Mouse (Mus musculus): Measurements from ENCODE around the gene Dhrs7b. TPM values are rescaled to one million over a fixed set of nuclear protein-coding genes. Genes with fewer than 3 reads are reported as not detected.

Gene Dhrs7b
- polyA plus RNA-seq, 1 experiment from 2014 or later: 24.2 TPM

DNA sequence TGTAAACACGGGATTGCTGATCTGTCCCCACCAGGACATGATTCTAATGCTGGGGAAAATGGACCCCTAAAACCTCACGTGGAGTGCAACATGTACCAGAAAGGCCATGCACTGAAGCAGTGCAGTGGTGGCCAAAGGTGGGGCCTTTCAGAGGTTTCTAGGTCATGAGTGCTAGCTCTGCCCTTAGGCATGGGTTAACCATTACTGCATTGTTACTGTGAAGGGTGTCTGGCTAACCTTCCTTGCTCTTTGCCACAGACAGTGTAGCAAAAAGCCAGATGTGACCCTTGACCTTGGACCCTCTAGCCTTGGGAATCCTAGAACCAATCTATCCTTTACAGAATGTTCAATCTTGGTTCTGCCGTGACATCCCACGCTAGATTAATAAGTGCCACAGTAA is 72.1 kb downstream of the Dhrs7b start:
- Histone ChIP-seq H3K4me2 (replicated peaks; ENCODE audit: low read depth, low read length) (no peak overlapping the region), H3K27ac (ENCODE audit: low read length) (no peak overlapping the region), H3K9ac (replicated peaks; ENCODE audit: low read depth) (no peak overlapping the region), H3K4me1 (ENCODE audit: insufficient read depth, low read depth, low read length) (no peaks in the 10 kb centered on the region), H3K4me3 (ENCODE audit: low read depth, low read length) (no peak overlapping the region), H3K9me3 (ENCODE audit: low read length) (no peaks in the 10 kb centered on the region), H3K27me3 (replicated peaks; ENCODE audit: insufficient read depth, low read length) (no peaks in the 10 kb centered on the region), H3K36me3 (ENCODE audit: insufficient read depth, low read length) (peaks cover 13% of the 10 kb centered on the region)
- no peak for ATAC-seq
- WGBS: 64% methylated on average over 4 of the region's 4 CpGs
- TF ChIP-seq EP300 (IDR thresholded peaks at IDR 0.05) (no peak), CTCF (IDR thresholded peaks at IDR 0.05) (no peak)
- no peak for DNase-seq (ENCODE audit: low spot score)

DNA sequence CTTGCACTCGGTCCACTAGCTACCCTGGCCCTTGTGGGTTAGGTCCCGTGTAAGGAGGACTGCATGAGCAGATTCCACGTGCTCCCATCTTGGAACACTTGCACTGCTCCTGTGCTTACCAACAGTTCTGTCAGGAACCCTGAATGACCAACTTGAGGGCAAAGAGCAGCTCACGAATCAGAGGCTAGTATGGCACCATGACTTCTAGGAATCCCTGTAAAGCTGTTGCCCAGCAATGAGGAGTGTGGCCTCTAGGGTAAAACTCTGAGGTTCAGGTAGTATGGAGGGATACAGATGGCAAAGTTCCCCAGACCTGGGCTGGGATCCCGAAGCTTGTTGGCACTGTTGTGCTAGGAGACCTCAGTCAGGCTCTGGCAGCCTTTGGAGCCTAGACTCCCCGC is 73.2 kb downstream of the Dhrs7b start:
- WGBS: 80% methylated on average over 6 of the region's 6 CpGs

DNA sequence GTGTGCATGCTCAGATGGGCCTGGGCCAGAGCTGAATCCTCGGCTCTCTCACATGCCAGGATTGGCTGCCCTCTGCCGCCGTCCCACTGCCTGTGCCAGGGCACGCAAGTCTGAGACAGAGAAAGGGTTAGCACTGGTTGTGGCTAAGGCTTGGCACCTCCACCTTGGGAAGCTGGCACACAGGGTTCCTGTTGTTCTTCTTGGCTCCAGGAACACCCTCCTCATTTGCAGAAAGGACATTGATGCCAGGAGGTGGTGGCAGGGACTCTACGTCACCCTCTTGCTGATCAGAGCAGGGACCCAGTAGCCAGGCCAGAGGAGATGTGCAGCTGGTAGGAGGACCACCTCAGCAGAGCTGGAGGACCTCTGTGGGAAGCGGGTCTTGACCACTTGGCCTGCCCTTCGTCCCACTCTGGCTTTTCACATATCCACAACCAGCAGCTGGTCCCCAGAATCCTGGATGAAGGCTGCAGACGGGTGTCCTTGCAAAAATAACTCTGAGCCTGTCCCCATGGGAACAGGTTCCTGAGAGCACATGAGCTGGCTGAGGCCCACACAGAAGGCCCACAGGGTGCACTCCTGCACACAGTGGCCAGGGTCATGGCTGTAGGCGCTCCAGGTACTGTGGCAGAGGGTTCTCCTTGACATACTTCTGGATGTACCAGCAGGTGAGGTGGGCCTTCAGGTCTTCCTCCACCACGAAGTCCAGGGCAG is 75.1 kb downstream of the Dhrs7b start:
- TF ChIP-seq CTCF (IDR thresholded peaks at IDR 0.05) (no peak), EP300 (IDR thresholded peaks at IDR 0.05) (no peak)
- ATAC-seq (no peak), DNase-seq (ENCODE audit: low spot score) (no peak)
- H3K4me3 ChIP-seq (ENCODE audit: low read depth, low read length): no peak overlapping the region
- H3K9ac ChIP-seq (replicated peaks; ENCODE audit: low read depth): no peak overlapping the region
- H3K27me3 ChIP-seq (replicated peaks; ENCODE audit: insufficient read depth, low read length): no peaks in the 10 kb centered on the region
- peaks cover 13% of the 10 kb centered on the region for H3K36me3 ChIP-seq (ENCODE audit: insufficient read depth, low read length)
- WGBS: 87% methylated on average over 10 of the region's 10 CpGs
- H3K4me2 ChIP-seq (replicated peaks; ENCODE audit: low read depth, low read length): no peak overlapping the region
- no peaks in the 10 kb centered on the region for H3K4me1 ChIP-seq (ENCODE audit: insufficient read depth, low read depth, low read length)
- H3K9me3 ChIP-seq (ENCODE audit: low read length): no peaks in the 10 kb centered on the region
- H3K27ac ChIP-seq (ENCODE audit: low read length): no peak overlapping the region

More for the DNA sequence above, 73.2 kb downstream of the Dhrs7b start:
- peaks cover 13% of the 10 kb centered on the region for H3K36me3 ChIP-seq (ENCODE audit: insufficient read depth, low read length)
- no peak overlapping the region for H3K4me2 ChIP-seq (replicated peaks; ENCODE audit: low read depth, low read length)
- no peaks in the 10 kb centered on the region for H3K4me1 ChIP-seq (ENCODE audit: insufficient read depth, low read depth, low read length)
- no peak overlapping the region for H3K9ac ChIP-seq (replicated peaks; ENCODE audit: low read depth)
- no peak overlapping the region for H3K27ac ChIP-seq (ENCODE audit: low read length)
- TF ChIP-seq CTCF (IDR thresholded peaks at IDR 0.05) (no peak), EP300 (IDR thresholded peaks at IDR 0.05) (no peak)
- no peaks in the 10 kb centered on the region for H3K9me3 ChIP-seq (ENCODE audit: low read length)
- ATAC-seq (no peak), DNase-seq (ENCODE audit: low spot score) (no peak)
- no peak overlapping the region for H3K4me3 ChIP-seq (ENCODE audit: low read depth, low read length)
- no peaks in the 10 kb centered on the region for H3K27me3 ChIP-seq (replicated peaks; ENCODE audit: insufficient read depth, low read length)

DNA sequence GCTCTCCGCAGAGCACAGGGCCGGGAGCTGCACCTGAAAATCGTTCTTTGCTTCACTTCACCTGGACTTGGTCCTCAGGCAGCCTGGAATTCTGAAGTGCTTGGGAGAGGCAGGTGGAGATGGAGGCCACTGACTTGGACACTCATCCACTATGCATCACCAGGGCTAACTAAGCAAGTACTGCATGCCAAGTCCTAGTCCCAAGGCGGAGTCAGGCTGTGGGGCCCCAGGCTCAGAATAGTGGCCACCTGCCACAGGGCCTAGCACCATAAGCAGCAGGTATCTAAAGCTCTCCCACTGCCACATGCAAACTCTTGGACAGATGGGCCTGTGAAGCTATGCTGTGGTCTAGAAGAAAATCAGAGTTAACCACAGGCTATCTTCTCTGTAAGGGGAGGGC is 76.0 kb downstream of the Dhrs7b start:
- 0 out of 2 replicates have a peak, but pooled peaks cover under 1% of the 10 kb centered on the region for H3K4me1 ChIP-seq (ENCODE audit: insufficient read depth, low read depth, low read length)
- no peak overlapping the region for H3K9ac ChIP-seq (replicated peaks; ENCODE audit: low read depth)
- no peak overlapping the region for H3K4me3 ChIP-seq (ENCODE audit: low read depth, low read length)
- TF ChIP-seq CTCF (IDR thresholded peaks at IDR 0.05) (no peak), EP300 (IDR thresholded peaks at IDR 0.05) (no peak)
- H3K36me3 ChIP-seq (ENCODE audit: insufficient read depth, low read length): peaks cover 13% of the 10 kb centered on the region
- DNase-seq (ENCODE audit: low spot score) (no peak), ATAC-seq (no peak)
- no peaks in the 10 kb centered on the region for H3K9me3 ChIP-seq (ENCODE audit: low read length)
- 63% methylated on average over 4 of the region's 4 CpGs for WGBS
- no peak overlapping the region for H3K27ac ChIP-seq (ENCODE audit: low read length)
- no peak overlapping the region for H3K4me2 ChIP-seq (replicated peaks; ENCODE audit: low read depth, low read length)
- H3K27me3 ChIP-seq (replicated peaks; ENCODE audit: insufficient read depth, low read length): no peaks in the 10 kb centered on the region

DNA sequence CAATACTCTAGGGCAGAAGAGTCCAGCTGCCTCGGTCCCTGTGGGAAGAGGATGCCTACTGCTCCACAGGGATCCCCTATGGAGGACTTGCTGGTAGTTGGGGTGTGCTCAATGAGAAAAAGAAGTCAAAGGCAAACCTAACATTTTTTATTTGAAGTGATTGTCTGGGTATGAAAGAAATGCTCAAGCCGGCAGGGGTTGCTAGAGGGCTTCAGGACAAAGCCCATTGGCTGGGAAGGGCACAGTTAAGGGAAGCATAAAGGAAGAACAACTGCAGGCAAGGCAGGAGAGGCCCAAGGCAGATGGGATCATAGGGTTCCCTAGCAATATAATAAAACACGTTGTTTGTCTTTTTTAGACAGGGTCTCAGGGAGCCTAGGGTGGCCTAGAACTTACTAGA is 77.6 kb downstream of the Dhrs7b start:
- Histone ChIP-seq H3K4me3 (ENCODE audit: low read depth, low read length) (no peak overlapping the region), H3K27me3 (replicated peaks; ENCODE audit: insufficient read depth, low read length) (no peaks in the 10 kb centered on the region), H3K4me2 (replicated peaks; ENCODE audit: low read depth, low read length) (no peak overlapping the region), H3K4me1 (ENCODE audit: insufficient read depth, low read depth, low read length) (peaks cover 13% of the 10 kb centered on the region), H3K36me3 (ENCODE audit: insufficient read depth, low read length) (peaks cover 13% of the 10 kb centered on the region), H3K9me3 (ENCODE audit: low read length) (no peaks in the 10 kb centered on the region), H3K9ac (replicated peaks; ENCODE audit: low read depth) (no peak overlapping the region), H3K27ac (ENCODE audit: low read length) (no peak overlapping the region)
- DNase-seq (ENCODE audit: low spot score) (no peak), ATAC-seq (no peak)
- WGBS: 69% methylated on average over 3 of the region's 3 CpGs
- no peak for TF ChIP-seq EP300 (IDR thresholded peaks at IDR 0.05)
- TF ChIP-seq CTCF (IDR thresholded peaks at IDR 0.05): peak; percentile 44

DNA sequence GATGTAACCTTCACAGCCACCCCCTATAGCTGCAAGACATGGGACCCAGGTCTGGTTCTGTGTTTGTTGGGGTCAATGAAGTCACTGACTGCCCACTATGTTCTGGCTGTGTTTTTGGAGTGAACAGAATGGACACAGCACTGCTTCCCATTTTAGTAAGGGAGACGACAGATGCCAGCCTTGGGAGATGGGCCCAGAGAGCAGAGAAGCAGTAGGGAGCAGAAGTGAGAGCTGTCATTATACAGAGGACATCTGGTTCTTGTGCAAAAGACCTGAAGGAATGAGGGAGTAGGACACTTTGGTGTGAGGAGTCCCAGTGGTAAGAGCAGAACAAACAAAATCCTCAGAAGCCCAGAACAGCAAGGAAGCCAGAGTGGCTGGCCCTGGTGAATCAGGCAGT is 79.2 kb downstream of the Dhrs7b start:
- no peak overlapping the region for H3K9ac ChIP-seq (replicated peaks; ENCODE audit: low read depth)
- H3K36me3 ChIP-seq (ENCODE audit: insufficient read depth, low read length): peaks cover 9% of the 10 kb centered on the region; the same call in 1 of the 2 replicates
- H3K9me3 ChIP-seq (ENCODE audit: low read length): no peaks in the 10 kb centered on the region
- no peak overlapping the region for H3K27ac ChIP-seq (ENCODE audit: low read length)
- WGBS: 60% methylated on average over 1 of the region's 1 CpGs
- no peak overlapping the region for H3K4me3 ChIP-seq (ENCODE audit: low read depth, low read length)
- H3K4me1 ChIP-seq (ENCODE audit: insufficient read depth, low read depth, low read length): peaks cover 13% of the 10 kb centered on the region
- no peaks in the 10 kb centered on the region for H3K27me3 ChIP-seq (replicated peaks; ENCODE audit: insufficient read depth, low read length)
- H3K4me2 ChIP-seq (replicated peaks; ENCODE audit: low read depth, low read length): no peak overlapping the region
- peak; percentile 59 for DNase-seq (ENCODE audit: low spot score)
- TF ChIP-seq EP300 (IDR thresholded peaks at IDR 0.05): no peak
- ATAC-seq: no peak

Other genes with a start within 250 kb of the Dhrs7b start
- gene Llgl1, start 130.9 kb upstream of the Dhrs7b start, polyA plus RNA-seq (2015; fragmentation: Nextera tagmentation; extraction: Ambion mirVana): 22.7 and 22.9 TPM in 2 replicates
- gene Flii, start 103.4 kb upstream of the Dhrs7b start, polyA plus RNA-seq (2015; fragmentation: Nextera tagmentation; extraction: Ambion mirVana): 72.4 and 77.3 TPM in 2 replicates
- gene Mief2, start 102.2 kb upstream of the Dhrs7b start, polyA plus RNA-seq (2015; fragmentation: Nextera tagmentation; extraction: Ambion mirVana): 14.5 and 15.2 TPM in 2 replicates
- gene Top3a, start 53.3 kb upstream of the Dhrs7b start, polyA plus RNA-seq (2015; fragmentation: Nextera tagmentation; extraction: Ambion mirVana): 6.1 and 6.7 TPM in 2 replicates
- gene Smcr8, start 53.1 kb upstream of the Dhrs7b start, polyA plus RNA-seq (2015; fragmentation: Nextera tagmentation; extraction: Ambion mirVana): 2.5 and 3.0 TPM in 2 replicates
- gene Shmt1, start 18.9 kb upstream of the Dhrs7b start, polyA plus RNA-seq (2015; fragmentation: Nextera tagmentation; extraction: Ambion mirVana): 14.4 and 18.4 TPM in 2 replicates
- 45.3 and 48.4 TPM in 2 replicates for gene Tmem11, start 48.6 kb downstream of the Dhrs7b start, polyA plus RNA-seq (2015; fragmentation: Nextera tagmentation; extraction: Ambion mirVana)
- gene Natd1, start 84.1 kb downstream of the Dhrs7b start, polyA plus RNA-seq (2015; fragmentation: Nextera tagmentation; extraction: Ambion mirVana): 17.0 and 19.1 TPM in 2 replicates
- gene Map2k3, start 101.4 kb downstream of the Dhrs7b start, polyA plus RNA-seq (2015; fragmentation: Nextera tagmentation; extraction: Ambion mirVana): 97.1 and 106 TPM in 2 replicates
- gene Kcnj12, start 191.9 kb downstream of the Dhrs7b start, polyA plus RNA-seq (2015; fragmentation: Nextera tagmentation; extraction: Ambion mirVana): 0.33 and 0.61 TPM in 2 replicates

All from lung, postnatal 0 days (tissue).